Mouse (Mus musculus): ENCODE measurements at regions not wholly inside any gene's neighbourhood (a gene's known extent, or its start where the extent isn't known, plus 50 kb on each side); places are given as distances from the start of the nearest gene placed in this dataset.

DNA sequence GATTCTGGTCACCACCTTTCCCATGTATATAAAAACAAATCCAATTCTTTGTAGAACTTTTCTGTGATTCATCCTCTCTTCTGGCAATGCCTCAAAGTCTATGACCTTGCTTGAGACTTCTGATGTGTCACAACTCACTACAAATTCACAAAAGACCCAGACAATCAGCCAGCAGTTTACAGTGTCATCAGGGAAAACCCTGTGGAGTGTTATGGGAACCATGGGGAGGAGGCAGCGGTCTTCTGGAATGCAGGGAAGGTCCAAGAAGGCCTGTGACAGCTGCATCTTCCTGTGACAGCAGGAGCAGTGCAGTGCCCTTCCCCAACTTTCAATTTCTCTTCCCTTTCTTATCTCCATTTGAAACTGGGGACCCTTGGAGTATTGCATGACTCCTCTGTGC lies 877.9 kb downstream of the A830018L16Rik start:
- no peak for TF ChIP-seq CTCF (IDR thresholded peaks at IDR 0.05; ENCODE audit: borderline replicate concordance, insufficient read depth, low read length)
- TF ChIP-seq POLR2A (IDR thresholded peaks at IDR 0.05; ENCODE audit: low read depth, low read length) = no peak

Measured in embryonic fibroblast, embryonic 13.5 days (primary cell).